Mouse (Mus musculus) fibroblast of lung, adult 2 months (primary cell): ENCODE results near the gene L3mbtl3.

Experiments
- DNase-seq: peaks from one replicate; pipeline ENCODE4 v3.0.0-alpha.2; 2011; ENCODE audit warnings: low read depth

The L3mbtl3 gene

GRCm38 (mm10) chr10:26375790-26376545 is at the start of gene L3mbtl3:
L3mbtl3 (minus strand) TSS chr10:26375971.
- DNase-seq = peak; percentile 54

GRCm38 (mm10) chr10:26421168-26421567 is 45.4 kb upstream of the L3mbtl3 start:
- DNase-seq = no peak

- no peak for DNase-seq
These were observed 12.9 kb upstream of the L3mbtl3 start for GRCm38 (mm10) chr10:26388656-26389055.

GRCm38 (mm10) chr10:26377332-26377602 is 1.5 kb upstream of the L3mbtl3 start:
- no peak for DNase-seq

- DNase-seq = no peak
These were observed 968 bp upstream of the L3mbtl3 start for GRCm38 (mm10) chr10:26376546-26377331.

GRCm38 (mm10) chr10:26375351-26375751 is 420 bp downstream of the L3mbtl3 start:
- no peak for DNase-seq

GRCm38 (mm10) chr10:26374436-26375311 is 1.1 kb downstream of the L3mbtl3 start:
- no peak for DNase-seq

GRCm38 (mm10) chr10:26373951-26374435 is 1.8 kb downstream of the L3mbtl3 start:
- no peak for DNase-seq

- DNase-seq = peak; percentile 86
These were observed 2.5 kb downstream of the L3mbtl3 start for GRCm38 (mm10) chr10:26372940-26373931.

- no peak for DNase-seq
These were observed 4.4 kb downstream of the L3mbtl3 start for GRCm38 (mm10) chr10:26371416-26371815.

GRCm38 (mm10) chr10:26364942-26365341 is 10.8 kb downstream of the L3mbtl3 start:
- DNase-seq = no peak

GRCm38 (mm10) chr10:26364326-26364856 is 11.4 kb downstream of the L3mbtl3 start:
- no peak for DNase-seq

- no peak for DNase-seq
These were observed 12.2 kb downstream of the L3mbtl3 start for GRCm38 (mm10) chr10:26363605-26364004.

- no peak for DNase-seq
These were observed 17.0 kb downstream of the L3mbtl3 start for GRCm38 (mm10) chr10:26358798-26359197.

GRCm38 (mm10) chr10:26358231-26358630 is 17.5 kb downstream of the L3mbtl3 start:
- DNase-seq = no peak

- no peak for DNase-seq
These were observed 22.0 kb downstream of the L3mbtl3 start for GRCm38 (mm10) chr10:26353781-26354180.

- no peak for DNase-seq
These were observed 24.5 kb downstream of the L3mbtl3 start for GRCm38 (mm10) chr10:26351129-26351738.

GRCm38 (mm10) chr10:26350153-26350552 is 25.6 kb downstream of the L3mbtl3 start:
- DNase-seq = no peak

- DNase-seq = no peak
These were observed 28.2 kb downstream of the L3mbtl3 start for GRCm38 (mm10) chr10:26347614-26348013.

GRCm38 (mm10) chr10:26345879-26346278 is 29.9 kb downstream of the L3mbtl3 start:
- no peak for DNase-seq
